Mouse (Mus musculus): ENCODE data around the gene Gpr4. TPM values are rescaled to one million over a fixed set of nuclear protein-coding genes. Genes with fewer than 3 reads are reported as not detected.

Gene Gpr4
- total RNA-seq (2021), result 1 to 10 TPM; 4.1 to 4.6 TPM
- long read RNA-seq, experiment 1, partial matches to known transcripts, result 2 of 4 reads
- long read RNA-seq, experiment 1, other reads (novel, unspliced or antisense), result 1 of 4 reads
- long read RNA-seq, experiment 2, partial matches to known transcripts, result 0 of 8 reads
- long read RNA-seq, experiment 2, other reads (novel, unspliced or antisense), result 5 of 8 reads

DNA sequence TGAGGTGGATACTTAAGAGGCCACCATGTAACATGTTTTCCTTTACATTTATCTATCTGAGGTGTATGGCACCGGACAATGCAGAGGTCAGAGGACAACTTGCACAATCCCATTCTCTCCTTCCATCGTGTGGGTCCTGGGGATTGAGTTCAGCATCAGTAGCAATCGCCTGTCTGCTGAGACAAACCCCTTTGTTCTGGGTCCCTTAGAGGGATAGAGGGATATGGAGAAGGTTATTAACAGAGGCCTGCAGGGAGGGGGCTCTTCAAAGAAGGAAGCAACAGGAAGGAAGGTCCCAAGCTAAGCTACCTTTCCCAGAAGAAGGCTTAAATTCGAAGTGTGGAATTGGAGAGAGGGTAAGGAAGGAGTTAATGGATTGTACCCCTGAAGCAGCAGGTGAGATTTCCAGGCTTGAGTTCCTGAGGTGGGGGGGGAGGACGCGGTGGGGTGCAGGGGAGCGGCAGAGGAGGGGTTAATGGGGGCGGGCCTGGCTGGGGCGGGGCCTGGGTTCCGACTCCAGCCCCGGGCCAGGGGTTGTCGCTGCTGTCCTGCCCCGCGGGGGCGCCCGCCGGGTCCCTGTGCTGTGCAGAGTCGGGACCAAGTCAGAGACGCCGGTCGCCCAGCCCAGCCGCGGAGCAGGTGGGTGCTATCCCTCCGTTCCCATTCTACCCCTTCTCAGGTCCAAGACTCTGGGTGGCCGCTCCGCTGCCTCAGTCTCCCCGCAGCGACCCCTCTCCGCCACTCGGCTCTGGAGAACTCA, at the start of gene Gpr4:
TSS of gene Gpr4 (plus strand) at position 543 of the 760 bp plus-strand sequence.
- no peak for DNase-seq (ENCODE audit: low spot score in 2 of 2)

GRCm38 (mm10) chr7:19162928-19163327, 49.4 kb upstream of the Gpr4 start:
- no peak for DNase-seq (ENCODE audit: low spot score in 2 of 2)

- DNase-seq (ENCODE audit: low spot score in 2 of 2), result no peak
Measured at GRCm38 (mm10) chr7:19163752-19164151, 48.6 kb upstream of the Gpr4 start.

- no peak for DNase-seq (ENCODE audit: low spot score in 2 of 2)
Measured at GRCm38 (mm10) chr7:19164189-19164588, 48.1 kb upstream of the Gpr4 start.

DNA sequence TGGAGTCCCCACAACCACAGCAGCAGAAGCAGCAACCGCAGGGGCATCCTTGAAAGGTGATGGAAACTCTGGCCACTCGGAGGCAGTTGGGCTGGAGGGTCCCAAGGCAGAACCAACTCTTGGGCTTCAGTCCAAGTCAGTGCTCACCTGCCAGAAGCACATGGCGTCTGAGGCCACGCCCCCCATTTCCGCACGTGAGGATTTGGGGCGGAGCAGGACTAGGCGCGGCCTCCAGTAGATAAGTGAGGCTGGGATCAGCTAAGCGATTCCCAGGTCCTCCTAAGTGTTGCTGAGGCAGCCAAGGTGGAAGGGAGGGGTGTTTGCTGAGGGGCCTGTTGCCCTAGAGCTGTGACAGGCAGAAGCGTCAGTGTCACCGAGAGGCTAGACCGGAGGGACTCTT, 47.4 kb upstream of the Gpr4 start:
- DNase-seq (ENCODE audit: low spot score in 2 of 2), result no peak

DNA sequence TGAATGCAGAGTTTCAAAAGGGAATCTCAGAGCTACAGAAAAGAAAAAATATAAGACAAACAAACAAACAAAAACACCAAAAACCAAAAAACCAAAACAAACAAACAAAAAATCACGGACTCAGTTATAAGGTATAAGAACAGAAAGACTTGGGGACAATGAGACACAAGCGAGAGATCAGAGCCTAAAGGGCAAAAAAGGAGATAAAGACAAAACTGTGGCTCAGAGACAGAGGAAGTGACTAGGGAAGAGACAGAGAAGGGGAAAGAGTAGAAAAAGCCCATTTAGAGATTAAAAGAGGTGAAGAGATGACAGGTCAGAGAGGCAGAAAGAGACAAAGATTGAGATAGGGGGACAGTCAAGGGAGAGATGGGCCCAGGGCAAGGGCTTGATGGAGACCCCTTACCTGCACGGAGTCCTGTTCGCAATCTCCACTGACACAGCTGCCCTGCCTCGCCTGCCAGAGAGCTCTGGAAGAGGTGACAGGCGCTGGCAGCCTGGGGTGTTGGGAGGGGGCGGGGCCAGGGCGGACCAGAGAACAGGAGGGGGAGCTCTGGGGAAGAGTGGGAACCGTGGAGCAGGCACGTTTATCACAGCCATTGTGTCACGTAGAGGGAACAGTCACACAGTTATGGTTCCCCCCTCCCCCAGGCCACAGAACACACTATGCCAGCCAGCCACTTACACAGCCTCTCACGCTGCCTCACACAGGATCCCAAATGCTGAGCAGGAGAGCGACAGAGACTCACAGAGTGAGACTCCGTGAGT, 46.5 kb upstream of the Gpr4 start, which contains the start of gene Gipr:
TSS of gene Gipr (minus strand) at position 472 of the 768 bp plus-strand sequence.
- DNase-seq (ENCODE audit: low spot score in 2 of 2), result no peak

DNA sequence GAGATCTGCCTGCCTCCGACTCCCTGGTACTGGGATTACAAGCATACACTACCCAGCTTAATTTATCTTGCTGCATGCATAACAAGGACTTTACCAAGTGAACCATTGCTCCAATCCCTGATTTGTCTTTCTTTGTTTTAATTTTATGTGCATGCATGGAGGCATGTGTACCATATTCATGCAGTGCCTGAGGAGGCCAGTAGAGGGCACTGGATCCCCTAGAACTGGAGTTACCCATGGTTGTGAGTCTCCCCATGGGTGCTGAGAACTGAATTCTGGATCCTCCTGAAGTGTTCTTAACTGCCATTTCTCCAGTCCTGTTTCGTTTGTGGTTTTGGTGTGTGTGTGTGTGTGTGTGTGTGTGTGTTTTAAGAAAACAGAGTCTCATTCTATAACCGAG, 45.3 kb upstream of the Gpr4 start:
- no peak for DNase-seq (ENCODE audit: low spot score in 2 of 2)

GRCm38 (mm10) chr7:19169506-19169905, 42.8 kb upstream of the Gpr4 start:
- no peak for DNase-seq (ENCODE audit: low spot score in 2 of 2)

GRCm38 (mm10) chr7:19170142-19170541, 42.2 kb upstream of the Gpr4 start:
- peak in 1 of 2 experiments; percentile 59 for DNase-seq (ENCODE audit: low spot score in 2 of 2)

- no peak for DNase-seq (ENCODE audit: low spot score in 2 of 2)
Measured at GRCm38 (mm10) chr7:19171831-19172230, 40.5 kb upstream of the Gpr4 start.

DNA sequence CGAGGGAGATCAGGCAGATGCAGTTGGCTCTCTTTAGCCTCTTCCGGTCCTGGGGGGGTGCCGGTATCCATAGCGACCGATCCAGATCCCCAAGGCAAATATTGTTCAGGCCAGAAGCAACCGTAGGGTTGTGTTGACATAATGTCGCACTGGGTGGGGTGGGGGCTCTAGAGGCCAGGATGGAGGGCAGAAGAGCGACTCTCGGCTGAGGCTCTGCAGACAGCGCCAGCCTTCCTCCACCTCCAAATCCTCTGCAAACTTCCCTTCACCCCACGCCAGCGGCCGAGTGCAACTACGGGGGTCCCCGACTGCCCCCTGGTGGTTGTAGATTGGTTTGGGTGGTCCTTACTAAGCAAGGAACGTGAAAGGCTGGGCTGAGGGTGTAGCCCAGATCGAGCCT, 39.5 kb upstream of the Gpr4 start:
- peak; percentile 82 to 85 for DNase-seq (ENCODE audit: low spot score in 2 of 2)

DNA sequence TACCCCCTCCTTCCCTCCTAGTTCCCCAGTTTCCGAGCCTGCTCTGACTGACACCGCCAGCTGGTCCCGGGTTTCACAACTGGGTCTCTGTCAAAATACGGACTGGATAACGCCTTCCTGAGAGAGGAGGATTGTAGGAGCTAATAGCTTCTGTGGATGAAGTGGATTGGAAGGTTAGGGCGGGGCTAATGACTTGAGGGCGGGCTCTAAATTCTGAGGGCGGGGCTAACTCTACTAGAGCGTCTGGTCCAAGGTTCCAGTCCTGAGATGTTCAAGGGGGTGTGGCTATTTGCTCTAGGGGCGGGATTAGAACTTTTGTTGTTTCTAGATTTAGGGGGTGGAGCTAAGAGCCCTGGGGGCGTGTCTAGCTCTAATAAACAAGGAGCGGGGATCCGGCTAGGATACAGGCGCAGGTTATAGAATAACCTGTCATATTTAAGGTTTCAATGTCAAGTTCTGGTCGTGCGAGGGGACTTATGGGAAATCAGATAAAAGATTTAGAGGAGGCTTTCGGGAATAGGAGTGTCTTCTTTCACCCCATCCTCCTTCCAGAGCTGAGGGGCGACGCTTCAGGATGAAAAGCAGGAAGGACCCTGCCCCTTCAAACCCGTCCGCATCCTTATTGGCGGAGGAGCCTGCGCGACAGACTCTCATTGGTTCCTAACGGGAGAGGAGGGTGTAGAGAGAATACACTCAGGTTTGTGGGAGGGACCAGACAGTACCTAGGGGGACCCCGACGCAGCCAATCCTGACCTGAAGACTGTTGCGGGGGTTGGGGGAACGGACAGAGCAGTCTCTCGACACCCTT, 36.4 kb upstream of the Gpr4 start, which contains the start of gene Eml2:
TSS of gene Eml2 (plus strand) at position 714 of the 808 bp plus-strand sequence.
- DNase-seq (ENCODE audit: low spot score in 2 of 2), result peak; percentile 85 to 93

DNA sequence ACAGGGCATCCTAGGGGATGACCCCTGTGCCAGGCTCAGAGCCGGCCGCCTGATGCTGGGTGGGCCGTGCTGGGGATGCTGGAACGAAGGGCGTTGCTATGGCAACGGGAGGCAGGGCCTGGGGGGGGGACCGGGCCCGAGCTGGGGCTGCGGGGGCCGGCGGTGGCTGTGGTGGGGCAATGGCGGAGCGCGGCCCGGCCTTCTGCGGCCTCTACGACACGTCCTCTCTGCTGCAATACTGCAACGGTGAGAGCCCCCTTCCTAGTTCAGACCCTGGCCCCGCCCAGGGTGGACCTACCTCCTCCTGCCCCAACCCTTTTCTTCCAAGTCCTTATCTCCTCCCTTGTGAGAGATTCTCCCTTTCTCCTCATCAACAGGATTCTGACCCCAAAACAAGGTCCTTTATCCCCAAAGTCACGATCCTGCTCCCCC, 35.8 kb upstream of the Gpr4 start:
- DNase-seq (ENCODE audit: low spot score in 2 of 2), result no peak

DNA sequence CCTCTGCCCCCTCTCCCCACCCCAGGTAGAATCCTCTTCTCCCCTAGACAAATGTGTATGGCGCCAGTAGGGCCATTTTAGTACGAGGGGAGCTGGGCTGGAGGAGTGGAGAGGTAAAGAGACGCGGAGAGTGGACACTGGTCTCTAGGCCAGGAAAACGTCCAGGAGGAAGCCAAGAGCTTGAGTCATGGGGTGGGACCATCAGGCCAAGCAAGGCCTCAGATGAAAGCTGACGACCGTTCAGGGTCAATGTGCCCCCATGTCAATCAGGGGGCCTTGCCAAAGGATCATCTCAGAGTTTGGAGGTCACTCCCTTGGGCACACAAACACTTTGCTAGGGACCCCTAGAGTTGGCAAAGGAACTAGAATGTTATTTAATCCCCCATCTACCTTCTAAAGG, 35.1 kb upstream of the Gpr4 start:
- no peak for DNase-seq (ENCODE audit: low spot score in 2 of 2)

GRCm38 (mm10) chr7:19178035-19178434, 34.3 kb upstream of the Gpr4 start:
- DNase-seq (ENCODE audit: low spot score in 2 of 2), result no peak

DNA sequence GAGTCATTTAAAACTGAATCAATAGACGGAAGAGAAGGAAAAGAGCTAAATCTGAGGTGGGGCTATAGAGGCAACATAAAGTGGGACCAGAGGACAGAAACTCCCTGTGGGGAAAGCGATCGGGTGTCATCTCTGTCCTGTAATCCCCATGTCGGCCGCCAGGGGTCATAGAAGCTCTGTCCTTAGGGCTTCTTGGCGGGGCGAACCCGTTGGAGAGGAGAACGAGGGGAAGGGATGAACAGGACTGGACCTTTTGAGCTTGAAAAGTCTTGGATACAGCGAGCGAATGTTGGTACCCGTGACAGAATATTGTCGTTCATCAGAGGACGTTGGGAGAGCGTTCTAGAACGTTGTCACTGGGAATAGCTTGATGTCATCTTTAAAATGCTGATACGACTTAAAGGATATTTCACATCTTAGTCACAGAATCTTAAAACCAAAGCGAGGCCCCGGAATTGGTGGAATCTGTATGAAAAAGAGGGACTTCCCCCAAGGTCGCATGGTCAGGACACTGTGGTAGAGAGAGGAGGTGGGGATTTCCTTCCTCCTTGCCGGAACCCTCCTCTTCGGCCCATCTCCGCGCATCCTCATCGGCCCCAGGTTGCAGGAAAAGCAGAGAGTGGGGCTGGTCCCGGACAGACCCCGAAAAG, 33.8 kb upstream of the Gpr4 start:
- peak; percentile 79 to 81 for DNase-seq (ENCODE audit: low spot score in 2 of 2)

DNA sequence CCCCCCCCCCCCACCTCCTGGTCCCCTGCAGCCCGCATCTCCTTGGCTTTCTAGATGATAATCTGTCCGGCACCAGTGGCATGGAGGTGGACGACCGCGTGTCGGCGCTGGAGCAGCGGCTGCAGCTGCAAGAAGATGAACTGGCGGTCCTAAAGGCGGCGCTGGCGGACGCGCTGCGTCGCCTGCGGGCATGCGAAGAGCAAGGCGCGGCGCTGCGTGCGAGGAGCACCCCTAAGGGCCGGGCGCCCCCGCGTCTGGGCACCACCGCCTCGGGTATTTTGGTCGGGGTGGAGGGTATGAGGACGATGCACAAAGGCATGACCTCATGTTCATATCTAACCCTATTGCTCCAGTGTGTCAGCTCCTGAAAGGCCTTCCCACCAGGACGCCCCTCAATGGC, 33.2 kb upstream of the Gpr4 start:
- peak in 1 of 2 experiments; percentile 53 for DNase-seq (ENCODE audit: low spot score in 2 of 2)

- no peak for DNase-seq (ENCODE audit: low spot score in 2 of 2)
Measured at GRCm38 (mm10) chr7:19179936-19180335, 32.4 kb upstream of the Gpr4 start.

DNA sequence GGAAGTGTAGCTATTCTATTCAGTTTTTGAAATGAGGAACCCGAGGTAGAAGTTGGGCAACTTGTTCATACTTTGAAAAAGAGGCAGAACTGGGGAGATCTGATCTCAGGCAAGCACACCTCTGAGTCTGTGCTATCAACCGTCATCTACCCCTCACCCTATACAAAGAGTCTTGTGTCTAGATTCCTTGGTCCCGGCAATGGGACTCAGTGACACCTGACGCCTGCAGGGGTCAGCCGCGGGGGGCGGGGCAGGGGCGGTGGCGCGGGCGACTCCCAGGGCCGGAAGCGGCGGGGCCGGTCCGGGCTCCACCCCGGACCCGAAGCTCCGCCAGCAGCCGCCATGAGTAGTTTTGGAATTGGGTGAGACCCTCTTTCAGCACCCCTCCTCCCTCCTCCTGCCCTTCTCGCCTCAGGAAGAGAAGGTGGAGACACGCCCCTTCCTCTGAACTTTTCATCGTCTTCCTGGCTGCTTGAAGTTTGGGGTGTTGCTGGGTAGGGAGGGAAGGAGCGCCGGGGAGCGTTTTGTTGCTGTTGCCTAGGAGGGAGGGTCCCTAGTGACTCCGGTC, 31.4 kb upstream of the Gpr4 start:
- DNase-seq (ENCODE audit: low spot score in 2 of 2), result no peak

DNA sequence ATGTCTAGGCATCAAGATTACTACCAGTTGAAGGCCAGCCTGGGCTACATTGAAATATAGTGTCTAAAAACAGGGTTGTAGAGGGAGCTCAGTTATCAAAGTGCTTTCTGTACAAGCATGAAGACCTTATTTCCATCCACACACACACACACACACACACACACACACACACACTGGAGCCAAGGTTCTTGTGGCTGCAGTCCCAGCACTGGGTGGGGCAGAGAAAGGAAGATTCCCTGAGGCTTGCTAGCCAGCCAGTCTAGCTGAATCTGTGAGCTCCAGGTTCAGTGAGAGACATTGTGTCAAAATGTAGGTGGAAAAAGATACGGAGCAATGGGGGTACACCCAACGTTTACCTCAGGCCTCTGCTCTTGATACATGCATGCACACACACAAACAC, 28.1 kb upstream of the Gpr4 start:
- DNase-seq (ENCODE audit: low spot score in 2 of 2), result no peak

Data from layer of hippocampus, postnatal 14 days (tissue).